In genomic region chr15:82375855-82376254, GRCm38 (mm10) we compare ENCODE assay signal across 23 mouse cellular contexts. TPM values are rescaled to one million over a fixed set of nuclear protein-coding genes. Genes with fewer than 3 reads are reported as not detected.
DNase-seq lines count a peak whose midpoint lies in the region; ATAC-seq and TF ChIP-seq lines count a peak whose summit lies in the region.
"Had no signal": no experiment of that assay in that cellular context is flagged by ENCODE, and none has a peak within 500 bp of the region (broad histone marks: within the 10 kb centered on the region; RNA-seq: fewer than 3 reads in every experiment).

No protein-coding gene starts in this region.

- H3K9ac ChIP-seq in forebrain, embryonic 15.5 days (replicated peaks): no peak overlapping the region
- H3K9ac ChIP-seq in heart, embryonic 13.5 days: peak overlapping the region; percentile 28; the same call in 1 of the 2 replicates
- H3K9ac ChIP-seq in kidney, postnatal 0 days (ENCODE audit: low read depth, low read length): no peak overlapping the region
- H3K9ac ChIP-seq: kidney, embryonic 15.5 days; liver, embryonic 13.5 days had no signal

- peaks cover 50% of the 10 kb centered on the region for H3K4me1 ChIP-seq in forebrain, embryonic 10.5 days
- H3K4me1 ChIP-seq in forebrain, embryonic 15.5 days: peaks cover 19% of the 10 kb centered on the region
- peaks cover 48% of the 10 kb centered on the region for H3K4me1 ChIP-seq in heart, embryonic 13.5 days
- H3K4me1 ChIP-seq in kidney, postnatal 0 days (replicated peaks; ENCODE audit: insufficient read depth, low read length): peaks cover 12% of the 10 kb centered on the region
- H3K4me1 ChIP-seq in small intestine, adult 2 months (ENCODE audit: control insufficient read depth, insufficient read depth, insufficient read length, low read length): peaks cover 13% of the 10 kb centered on the region

- H3K4me2 ChIP-seq in forebrain, embryonic 15.5 days (replicated peaks): no peak overlapping the region
- H3K4me2 ChIP-seq in heart, embryonic 13.5 days: no peak overlapping the region
- no peak overlapping the region for H3K4me2 ChIP-seq in kidney, postnatal 0 days (ENCODE audit: low read length)
- H3K4me2 ChIP-seq: kidney, embryonic 15.5 days; liver, embryonic 13.5 days had no signal

- WGBS in forebrain, embryonic 10.5 days: 88% methylated on average over 9 of the region's 9 CpGs
- 87% methylated on average over 9 of the region's 9 CpGs for WGBS in forebrain, embryonic 15.5 days
- 86% methylated on average over 9 of the region's 9 CpGs for WGBS in heart, embryonic 13.5 days
- WGBS in kidney, postnatal 0 days: 93% methylated on average over 9 of the region's 9 CpGs
- WGBS in small intestine, adult 2 months: 87% methylated on average over 9 of the region's 9 CpGs

- no peak for ATAC-seq in forebrain, embryonic 15.5 days (replicated peaks)
- ATAC-seq in heart, embryonic 13.5 days (ENCODE audit: extremely low read depth, insufficient number of reproducible peaks, low FRiP score, low TSS enrichment): no peak
- ATAC-seq in kidney, postnatal 0 days (replicated peaks; ENCODE audit: low FRiP score, low read depth): no peak

- no peaks in the 10 kb centered on the region for H3K9me3 ChIP-seq in forebrain, embryonic 10.5 days
- no peaks in the 10 kb centered on the region for H3K9me3 ChIP-seq in forebrain, embryonic 15.5 days
- no peaks in the 10 kb centered on the region for H3K9me3 ChIP-seq in heart, embryonic 13.5 days
- no peaks in the 10 kb centered on the region for H3K9me3 ChIP-seq in kidney, postnatal 0 days (replicated peaks; ENCODE audit: low read length)
- H3K9me3 ChIP-seq: kidney, embryonic 15.5 days; limb, embryonic 10.5 days; liver, embryonic 13.5 days had no signal

- TF ChIP-seq CTCF in kidney, postnatal 0 days (IDR thresholded peaks at IDR 0.05; ENCODE audit: low read depth): no peak
- TF ChIP-seq CTCF in small intestine, adult 2 months (IDR thresholded peaks at IDR 0.05; ENCODE audit: extremely low read depth, insufficient read length, insufficient replicate concordance, low read depth, low read length): no peak

- no peak overlapping the region for H3K4me3 ChIP-seq in forebrain, embryonic 10.5 days
- no peak overlapping the region for H3K4me3 ChIP-seq in forebrain, embryonic 15.5 days
- no peak overlapping the region for H3K4me3 ChIP-seq in heart, embryonic 13.5 days
- no peak overlapping the region for H3K4me3 ChIP-seq in kidney, postnatal 0 days (replicated peaks; ENCODE audit: low read depth, low read length)
- no peak overlapping the region for H3K4me3 ChIP-seq in small intestine, adult 2 months (ENCODE audit: low read depth, low read length)
- H3K4me3 ChIP-seq: kidney, embryonic 15.5 days; left cerebral cortex, adult 2 months; limb, embryonic 10.5 days; liver, embryonic 13.5 days; megakaryocyte, embryonic 14.5 days had no signal

- 0 out of 2 replicates have a peak overlapping the region, but pooled peaks have one; percentile 15 for H3K27ac ChIP-seq in forebrain, embryonic 10.5 days
- no peak overlapping the region for H3K27ac ChIP-seq in forebrain, embryonic 15.5 days (replicated peaks)
- H3K27ac ChIP-seq in heart, embryonic 13.5 days (replicated peaks): peak overlapping the region; percentile 65; the same call in 1 of the 2 replicates
- H3K27ac ChIP-seq in kidney, postnatal 0 days: peak overlapping the region; percentile 93; the same call in 1 of the 2 replicates
- peak overlapping the region; percentile 59 for H3K27ac ChIP-seq in small intestine, adult 2 months (ENCODE audit: insufficient read depth, low read depth, low read length)
- H3K27ac ChIP-seq: limb, embryonic 10.5 days; liver, embryonic 13.5 days had no signal

- no peak for TF ChIP-seq POLR2A in small intestine, adult 2 months (IDR thresholded peaks at IDR 0.05; ENCODE audit: low read depth, low read length)

- no peak for DNase-seq in forebrain, embryonic 10.5 days (ENCODE audit: extremely low spot score, low spot score)
- DNase-seq in heart, postnatal 14 days: no peak
- DNase-seq in kidney, postnatal 0 days (ENCODE audit: low spot score): no peak
- no peak for DNase-seq in kidney, postnatal 4 days
- DNase-seq in thymus, postnatal 36 days: no peak
- DNase-seq: cerebellum, postnatal 14 days; gastrocnemius, postnatal 14 days; liver, embryonic 13.5 days; lung, postnatal 10 days; right cerebral cortex, adult 18-20 months; thymus, adult 2 months had no signal

- H3K36me3 ChIP-seq in forebrain, embryonic 10.5 days (replicated peaks): no peaks in the 10 kb centered on the region
- no peaks in the 10 kb centered on the region for H3K36me3 ChIP-seq in forebrain, embryonic 15.5 days
- 0 out of 2 replicates have a peak, but pooled peaks cover 5% of the 10 kb centered on the region for H3K36me3 ChIP-seq in heart, embryonic 13.5 days
- H3K36me3 ChIP-seq in kidney, postnatal 0 days (ENCODE audit: insufficient read depth, low read length): peaks cover 6% of the 10 kb centered on the region; the same call in 1 of the 2 replicates
- H3K36me3 ChIP-seq in small intestine, adult 2 months (ENCODE audit: control insufficient read depth, insufficient read depth, low read length): peaks cover 2% of the 10 kb centered on the region; the same call in 1 of the 2 replicates
- H3K36me3 ChIP-seq: limb, embryonic 10.5 days; liver, embryonic 13.5 days had no signal

- intact Hi-C loops in heart, postnatal 14 days (cut with DNase I): no loop called here

- H3K27me3 ChIP-seq in forebrain, embryonic 10.5 days (ENCODE audit: poor library complexity, severe bottlenecking): no peaks in the 10 kb centered on the region
- no peaks in the 10 kb centered on the region for H3K27me3 ChIP-seq in forebrain, embryonic 15.5 days
- H3K27me3 ChIP-seq in heart, embryonic 13.5 days (replicated peaks): no peaks in the 10 kb centered on the region
- H3K27me3 ChIP-seq in kidney, postnatal 0 days (ENCODE audit: insufficient read depth, low read length): no peaks in the 10 kb centered on the region
- H3K27me3 ChIP-seq in small intestine, adult 2 months (ENCODE audit: control insufficient read depth, insufficient read depth, low read length): no peaks in the 10 kb centered on the region
- H3K27me3 ChIP-seq: kidney, embryonic 15.5 days had no signal

RNA-seq across cellular contexts. Expression of gene Cyp2d22, which starts 4.2 kb away (rescaled TPM):
- 3.0 and 3.8 TPM in 2 replicates for polyA plus RNA-seq in forebrain, embryonic 10.5 days (2016; fragmentation: Nextera tagmentation; extraction: Ambion mirVana)
- 1.9 and 2.7 TPM in 2 replicates for polyA plus RNA-seq in forebrain, embryonic 15.5 days (2015; fragmentation: Nextera tagmentation; extraction: Ambion mirVana)
- polyA plus RNA-seq in heart, embryonic 13.5 days (2015; fragmentation: Nextera tagmentation; extraction: Ambion mirVana): 9.0 and 12.4 TPM in 2 replicates
- total RNA-seq in heart, postnatal 14 days (2021): 10 to 100 TPM; 21.9 to 25.7 TPM
- 12.8 and 16.7 TPM in 2 replicates for polyA plus RNA-seq in kidney, postnatal 0 days (2015; fragmentation: Nextera tagmentation; extraction: Ambion mirVana)
- 18.5 and 67.5 TPM in 2 replicates for polyA plus RNA-seq in small intestine, adult 2 months (2012; rRNA removed)
- total RNA-seq: MEL had no signal

RNA-seq across cellular contexts. Expression of gene Cyp2d11, which starts 18.0 kb away (rescaled TPM):
- polyA plus RNA-seq in forebrain, embryonic 10.5 days (2016; fragmentation: Nextera tagmentation; extraction: Ambion mirVana): not detected in 2 replicates
- not detected in 2 replicates for polyA plus RNA-seq in forebrain, embryonic 15.5 days (2015; fragmentation: Nextera tagmentation; extraction: Ambion mirVana)
- polyA plus RNA-seq in heart, embryonic 13.5 days (2015; fragmentation: Nextera tagmentation; extraction: Ambion mirVana): not detected in 2 replicates
- not detected for total RNA-seq in heart, postnatal 14 days (2021)
- not detected in 2 replicates for polyA plus RNA-seq in kidney, postnatal 0 days (2015; fragmentation: Nextera tagmentation; extraction: Ambion mirVana)
- polyA plus RNA-seq in small intestine, adult 2 months (2012; rRNA removed): not detected in 2 replicates
- total RNA-seq: left cerebral cortex, adult 2 months; MEL; midbrain, postnatal 0 days had no signal
- polyA plus RNA-seq: frontal cortex, adult 2 months; kidney, embryonic 15.5 days; limb, embryonic 10.5 days; liver, embryonic 13.5 days; midbrain, postnatal 0 days; thymus, adult 2 months had no signal

RNA-seq across cellular contexts. Expression of gene Ndufa6, which starts 21.7 kb away (rescaled TPM):
- 228 and 249 TPM in 2 replicates for polyA plus RNA-seq in forebrain, embryonic 10.5 days (2016; fragmentation: Nextera tagmentation; extraction: Ambion mirVana)
- 322 and 334 TPM in 2 replicates for polyA plus RNA-seq in forebrain, embryonic 15.5 days (2015; fragmentation: Nextera tagmentation; extraction: Ambion mirVana)
- 473 and 541 TPM in 2 replicates for polyA plus RNA-seq in heart, embryonic 13.5 days (2015; fragmentation: Nextera tagmentation; extraction: Ambion mirVana)
- total RNA-seq in heart, postnatal 14 days (2021): 100 to 1,000 TPM; 577 to 610 TPM
- 793 and 923 TPM in 2 replicates for polyA plus RNA-seq in kidney, postnatal 0 days (2015; fragmentation: Nextera tagmentation; extraction: Ambion mirVana)
- polyA plus RNA-seq in small intestine, adult 2 months (2012; rRNA removed): 410 and 669 TPM in 2 replicates

RNA-seq across cellular contexts. Expression of gene Cyp2d10, which starts 31.1 kb away (rescaled TPM):
- not detected in 2 replicates for polyA plus RNA-seq in forebrain, embryonic 10.5 days (2016; fragmentation: Nextera tagmentation; extraction: Ambion mirVana)
- polyA plus RNA-seq in forebrain, embryonic 15.5 days (2015; fragmentation: Nextera tagmentation; extraction: Ambion mirVana): 0.46 TPM in 1 of 2 replicates, not detected in the other
- 0.48 and 1.2 TPM in 2 replicates for polyA plus RNA-seq in heart, embryonic 13.5 days (2015; fragmentation: Nextera tagmentation; extraction: Ambion mirVana)
- total RNA-seq in heart, postnatal 14 days (2021): under 1 TPM in 1 of 2 experiments, not detected in 1; 0.43 TPM
- 0.12 TPM in 1 of 2 replicates, not detected in the other for polyA plus RNA-seq in kidney, postnatal 0 days (2015; fragmentation: Nextera tagmentation; extraction: Ambion mirVana)
- 0.16 and 0.77 TPM in 2 replicates for polyA plus RNA-seq in small intestine, adult 2 months (2012; rRNA removed)
- total RNA-seq: adrenal gland, adult 18-20 months; gastrocnemius, postnatal 14 days; heart, postnatal 36 days; MEL; midbrain, postnatal 0 days had no signal
- polyA plus RNA-seq: frontal cortex, adult 2 months; limb, embryonic 10.5 days; midbrain, postnatal 0 days had no signal

RNA-seq across cellular contexts. Expression of gene Smdt1, which starts 37.1 kb away (rescaled TPM):
- polyA plus RNA-seq in forebrain, embryonic 10.5 days (2016; fragmentation: Nextera tagmentation; extraction: Ambion mirVana): 218 and 236 TPM in 2 replicates
- 292 and 313 TPM in 2 replicates for polyA plus RNA-seq in forebrain, embryonic 15.5 days (2015; fragmentation: Nextera tagmentation; extraction: Ambion mirVana)
- 334 and 366 TPM in 2 replicates for polyA plus RNA-seq in heart, embryonic 13.5 days (2015; fragmentation: Nextera tagmentation; extraction: Ambion mirVana)
- total RNA-seq in heart, postnatal 14 days (2021): 100 to 1,000 TPM; 197 to 205 TPM
- polyA plus RNA-seq in kidney, postnatal 0 days (2015; fragmentation: Nextera tagmentation; extraction: Ambion mirVana): 375 and 378 TPM in 2 replicates
- 200 and 394 TPM in 2 replicates for polyA plus RNA-seq in small intestine, adult 2 months (2012; rRNA removed)
